Mouse (Mus musculus): ENCODE measurements around the gene Slc17a4.

The Slc17a4 gene

GRCm38 (mm10) chr13:23892592-23893268 lies 22.1 kb downstream of the Slc17a4 start:
- 61% methylated on average over 9 of the region's 9 CpGs for WGBS

- 79% methylated on average over 6 of the region's 6 CpGs for WGBS
These were observed 25.7 kb downstream of the Slc17a4 start for GRCm38 (mm10) chr13:23889011-23889605.

GRCm38 (mm10) chr13:23887026-23887725 lies 27.6 kb downstream of the Slc17a4 start:
- 71% methylated on average over 3 of the region's 3 CpGs for WGBS

- 48% methylated on average over 2 of the region's 2 CpGs for WGBS
These were observed 29.3 kb downstream of the Slc17a4 start for GRCm38 (mm10) chr13:23885540-23885939.

- 85% methylated on average over 5 of the region's 5 CpGs for WGBS
These were observed 35.2 kb downstream of the Slc17a4 start for GRCm38 (mm10) chr13:23879636-23880035.

- 78% methylated on average over 3 of the region's 3 CpGs for WGBS
These were observed 35.7 kb downstream of the Slc17a4 start for GRCm38 (mm10) chr13:23879106-23879505.

- WGBS, result 77% methylated on average over 5 of the region's 5 CpGs
These were observed 41.7 kb downstream of the Slc17a4 start for GRCm38 (mm10) chr13:23873141-23873540.

- WGBS, result 86% methylated on average over 3 of the region's 3 CpGs
These were observed 44.8 kb downstream of the Slc17a4 start for GRCm38 (mm10) chr13:23869996-23870395.

GRCm38 (mm10) chr13:23868790-23869533 lies 45.8 kb downstream of the Slc17a4 start:
- WGBS, result 91% methylated on average over 8 of the region's 8 CpGs

- WGBS, result 81% methylated on average over 7 of the region's 7 CpGs
These were observed 47.4 kb downstream of the Slc17a4 start, which contains the start of gene Slc17a1 for GRCm38 (mm10) chr13:23867405-23867804. Gene Slc17a1 (plus strand): TSS chr13:23867750.

GRCm38 (mm10) chr13:23867000-23867399 lies 47.8 kb downstream of the Slc17a4 start:
- 86% methylated on average over 6 of the region's 6 CpGs for WGBS

GRCm38 (mm10) chr13:23866086-23866710 lies 48.6 kb downstream of the Slc17a4 start:
- 82% methylated on average over 9 of the region's 9 CpGs for WGBS

GRCm38 (mm10) chr13:23864711-23865110 lies 50.1 kb downstream of the Slc17a4 start:
- 75% methylated on average over 9 of the region's 9 CpGs for WGBS

GRCm38 (mm10) chr13:23856401-23856800 lies 58.4 kb downstream of the Slc17a4 start:
- WGBS, result 41% methylated on average over 3 of the region's 3 CpGs

- 47% methylated on average over 2 of the region's 2 CpGs for WGBS
These were observed 65.5 kb downstream of the Slc17a4 start for GRCm38 (mm10) chr13:23849299-23849698.

Data from cerebral cortex, adult 2 months (tissue).